Mouse (Mus musculus) olfactory bulb, adult 2 months (tissue): ENCODE results near the gene Spint1.

Experiments used
- CTCF ChIP-seq: fragments of 200-500 bp; IDR thresholded peaks from 2 replicates; pipeline ENCODE4 v1.5.1; 2012; ENCODE audit warnings: low read depth, mild to moderate bottlenecking, low read length, moderate library complexity; ENCODE audit not compliant: insufficient read depth
- POLR2A ChIP-seq: fragments of 200-500 bp; IDR thresholded peaks from 2 replicates; pipeline ENCODE4 v1.6.1; 2012; ENCODE audit warnings: mild to moderate bottlenecking, low read depth, low read length, moderate library complexity; ENCODE audit not compliant: insufficient read depth

- TF ChIP-seq POLR2A (no peak), CTCF (no peak)
Observed at GRCm38 (mm10) chr2:119229775-119230704, 7.1 kb upstream of the Spint1 start, which contains the start of gene Ppp1r14d.
